Mouse (Mus musculus) heart, adult 2 months (tissue): Measurements from ENCODE around the gene Ccr7. TPM values are rescaled to one million over a fixed set of nuclear protein-coding genes. Genes with fewer than 3 reads are reported as not detected.
A peak's percentile ranks its signal among the peaks of the same experiment; 100 is the strongest.

Experiments used
- DNase-seq, 2 experiments: peaks; one replicate each; pipeline ENCODE4 v3.0.0; 2021
- H3K27ac ChIP-seq: fragments of 200-600 bp; 2 replicates; pipeline ENCODE4 v1.8.1; 2022
- H3K27me3 ChIP-seq: fragments of 200-500 bp; 2 replicates; pipeline ENCODE4 v1.6.1; 2012; ENCODE audit warnings: mild to moderate bottlenecking, low read length, inconsistent platforms, mixed read lengths; ENCODE audit not compliant: control insufficient read depth, insufficient read depth
- H3K36me3 ChIP-seq: fragments of 200-500 bp; 2 replicates; pipeline ENCODE4 v1.6.1; 2012; ENCODE audit warnings: low read length, inconsistent platforms; ENCODE audit not compliant: control insufficient read depth, insufficient read depth
- H3K4me1 ChIP-seq: fragments of 200-500 bp; 2 replicates; pipeline ENCODE4 v1.6.1; 2011; ENCODE audit warnings: low read length; ENCODE audit not compliant: control insufficient read depth, insufficient read depth
- H3K4me3 ChIP-seq: fragments of 200-600 bp; 2 replicates; pipeline ENCODE4 v1.8.1; 2022
- H3K79me2 ChIP-seq: fragments of 200-500 bp; replicated peaks from 2 replicates; pipeline ENCODE4 v1.6.1; 2012; ENCODE audit warnings: mild to moderate bottlenecking, inconsistent platforms, low read length, moderate library complexity, mixed read lengths; ENCODE audit not compliant: control insufficient read depth, insufficient read depth
- H3K9ac ChIP-seq: fragments of 200-500 bp; 2 replicates; pipeline ENCODE4 v1.6.1; 2012; ENCODE audit warnings: low read depth, mild to moderate bottlenecking, control low read depth, inconsistent platforms, low read length, mixed read lengths
- CTCF ChIP-seq: fragments of 200-600 bp; IDR thresholded peaks from 2 replicates; pipeline ENCODE4 v1.8.1; 2022; ENCODE audit warnings: antibody characterized with exemption, mild to moderate bottlenecking, moderate library complexity
- EP300 ChIP-seq: fragments of 200-500 bp; IDR thresholded peaks from 2 replicates; pipeline ENCODE4 v1.6.1; 2011; ENCODE audit warnings: low read depth, low read length, control low read depth; ENCODE audit not compliant: insufficient read depth
- POLR2A ChIP-seq: fragments of 200-500 bp; IDR thresholded peaks from 2 replicates; pipeline ENCODE4 v1.6.1; 2011; ENCODE audit warnings: mild to moderate bottlenecking, low read depth, low read length, control low read depth; ENCODE audit not compliant: insufficient read depth
- WGBS: fragments of 180-500 bp; shearing (Covaris S2); methylation state at CpG from one replicate; pipeline ENCODE4 v1.1.7; 2018; 5-methylcytosine and 5-hydroxymethylcytosine counted together
- intact Hi-C: fragments of 180-260 bp; cut with DNase I; formaldehyde crosslinking; loops from one replicate; pipeline ENCODE4 v1.15.1; 2025
- polyA plus RNA-seq: library from polyadenylated mRNA; depleted of rRNA; stranded (reverse); fragments of >200 nt; gene quantifications from 2 replicates; pipeline ENCODE4 v1.2.3, GENCODE M21; 2012
- total RNA-seq, 2 experiments: library from RNA; stranded (reverse); gene quantifications; 2 replicates each; pipeline ENCODE4 v1.2.3; 2021

The Ccr7 gene
- total and polyA plus RNA-seq, 3 experiments, result 0.29 to 2.7 (median 0.59) TPM

DNA sequence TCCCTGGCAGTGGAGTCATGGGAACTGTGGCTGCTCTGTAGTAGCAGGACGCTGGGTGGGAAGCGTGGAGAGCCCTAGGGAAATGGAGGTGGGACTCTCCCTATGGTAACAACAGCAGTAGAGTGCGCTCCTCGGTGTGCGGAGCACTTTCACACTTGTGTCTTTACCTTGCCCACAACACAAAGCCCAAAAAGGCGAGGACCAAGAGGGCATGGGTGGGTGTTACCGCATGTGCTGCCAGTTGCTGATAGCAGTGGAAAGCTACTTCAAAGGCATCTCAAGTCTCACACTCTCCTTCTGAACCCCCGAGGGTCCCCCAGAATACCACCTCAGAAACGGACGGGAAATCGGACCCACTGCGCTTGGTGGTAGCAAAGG is 23.4 kb downstream of the Ccr7 start:
- Histone ChIP-seq H3K79me2 (no peaks in the 10 kb centered on the region), H3K36me3 (no peaks in the 10 kb centered on the region), H3K4me3 (no peak overlapping the region), H3K4me1 (peaks cover 10% of the 10 kb centered on the region), H3K27me3 (no peaks in the 10 kb centered on the region), H3K27ac (no peak overlapping the region), H3K9ac (no peak overlapping the region)
- intact Hi-C loops, result no loop called here
- no peak for DNase-seq
- TF ChIP-seq CTCF, result no peak
- no peak for TF ChIP-seq EP300
- TF ChIP-seq POLR2A, result no peak
- 41% methylated on average over 12 of the region's 12 CpGs for WGBS

DNA sequence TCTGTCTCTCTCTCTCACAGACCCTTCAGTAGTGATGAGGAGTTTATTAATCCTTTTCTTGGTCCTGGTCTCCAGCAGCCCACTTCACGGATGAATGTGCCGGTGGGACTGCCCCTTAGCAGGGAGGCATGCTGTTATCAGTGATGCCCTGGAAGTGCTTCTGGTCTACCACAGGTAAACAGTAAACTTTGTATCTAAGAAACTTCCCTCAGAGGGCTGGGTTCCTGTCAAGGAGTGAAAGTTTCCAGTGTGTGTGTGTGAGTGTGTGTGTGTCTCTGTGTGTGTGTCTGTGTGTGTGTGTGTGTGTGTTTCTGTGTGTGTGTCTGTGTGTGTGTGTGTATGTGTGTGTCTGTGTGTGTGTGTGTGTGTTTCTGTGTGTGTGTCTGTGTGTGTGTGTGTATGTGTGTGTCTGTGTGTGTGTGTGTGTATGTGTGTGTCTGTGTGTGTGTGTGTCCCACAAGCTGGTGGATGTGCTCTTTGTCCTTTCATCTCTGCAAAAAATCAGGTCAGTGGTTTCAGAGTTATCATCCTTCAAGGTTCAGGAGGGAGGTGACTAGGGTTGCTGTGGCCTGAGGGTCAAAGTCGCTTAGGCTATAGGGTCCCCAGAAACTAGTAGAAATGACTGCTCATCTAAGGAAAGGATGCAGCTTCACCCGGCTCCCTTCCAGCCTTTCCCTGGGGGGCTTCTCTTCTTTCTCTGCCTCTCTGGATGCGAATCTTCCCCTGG is 24.0 kb downstream of the Ccr7 start:
- H3K36me3 ChIP-seq, result no peaks in the 10 kb centered on the region

DNA sequence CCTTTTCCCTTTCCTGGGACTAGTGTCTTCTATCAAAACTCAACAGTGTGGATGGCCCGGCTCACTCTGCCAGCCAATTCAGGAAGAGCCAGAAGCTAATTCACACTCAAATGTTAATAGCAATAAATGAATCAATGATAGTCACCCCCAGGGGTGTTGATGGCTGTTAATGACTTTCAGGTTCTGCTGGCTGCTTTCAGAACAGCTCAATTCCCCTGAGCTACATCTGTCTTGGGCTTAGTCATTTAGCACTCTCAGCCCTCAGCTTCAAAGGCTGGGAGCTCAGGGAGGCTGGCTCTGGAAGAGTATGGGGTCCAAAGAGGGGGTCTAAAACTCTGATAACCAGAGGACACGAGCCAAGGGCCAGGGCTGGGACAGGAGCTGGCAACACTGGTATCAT is 25.6 kb downstream of the Ccr7 start:
- Histone ChIP-seq H3K36me3 (no peaks in the 10 kb centered on the region), H3K79me2 (no peaks in the 10 kb centered on the region), H3K9ac (no peak overlapping the region), H3K4me1 (peaks cover 12% of the 10 kb centered on the region), H3K27ac (no peak overlapping the region), H3K4me3 (no peak overlapping the region), H3K27me3 (no peaks in the 10 kb centered on the region)
- TF ChIP-seq EP300 (no peak), POLR2A (no peak), CTCF (no peak)
- intact Hi-C loops, result loop anchor here (2.0 kb wide), 1 partner anchor 18 kb away; no protein-coding TSS in a partner anchor
- no peak for DNase-seq
- WGBS, result 52% methylated on average over 2 of the region's 2 CpGs

More for the DNA sequence above, 24.0 kb downstream of the Ccr7 start:
- H3K27me3 ChIP-seq, result no peaks in the 10 kb centered on the region
- H3K79me2 ChIP-seq, result no peaks in the 10 kb centered on the region
- no peak overlapping the region for H3K4me3 ChIP-seq
- H3K27ac ChIP-seq, result no peak overlapping the region
- intact Hi-C loops, result no loop called here
- no peak overlapping the region for H3K9ac ChIP-seq
- 63% methylated on average over 5 of the region's 5 CpGs for WGBS
- peaks cover 12% of the 10 kb centered on the region for H3K4me1 ChIP-seq
- no peak for DNase-seq
- TF ChIP-seq POLR2A, result no peak
- TF ChIP-seq EP300, result no peak
- no peak for TF ChIP-seq CTCF

DNA sequence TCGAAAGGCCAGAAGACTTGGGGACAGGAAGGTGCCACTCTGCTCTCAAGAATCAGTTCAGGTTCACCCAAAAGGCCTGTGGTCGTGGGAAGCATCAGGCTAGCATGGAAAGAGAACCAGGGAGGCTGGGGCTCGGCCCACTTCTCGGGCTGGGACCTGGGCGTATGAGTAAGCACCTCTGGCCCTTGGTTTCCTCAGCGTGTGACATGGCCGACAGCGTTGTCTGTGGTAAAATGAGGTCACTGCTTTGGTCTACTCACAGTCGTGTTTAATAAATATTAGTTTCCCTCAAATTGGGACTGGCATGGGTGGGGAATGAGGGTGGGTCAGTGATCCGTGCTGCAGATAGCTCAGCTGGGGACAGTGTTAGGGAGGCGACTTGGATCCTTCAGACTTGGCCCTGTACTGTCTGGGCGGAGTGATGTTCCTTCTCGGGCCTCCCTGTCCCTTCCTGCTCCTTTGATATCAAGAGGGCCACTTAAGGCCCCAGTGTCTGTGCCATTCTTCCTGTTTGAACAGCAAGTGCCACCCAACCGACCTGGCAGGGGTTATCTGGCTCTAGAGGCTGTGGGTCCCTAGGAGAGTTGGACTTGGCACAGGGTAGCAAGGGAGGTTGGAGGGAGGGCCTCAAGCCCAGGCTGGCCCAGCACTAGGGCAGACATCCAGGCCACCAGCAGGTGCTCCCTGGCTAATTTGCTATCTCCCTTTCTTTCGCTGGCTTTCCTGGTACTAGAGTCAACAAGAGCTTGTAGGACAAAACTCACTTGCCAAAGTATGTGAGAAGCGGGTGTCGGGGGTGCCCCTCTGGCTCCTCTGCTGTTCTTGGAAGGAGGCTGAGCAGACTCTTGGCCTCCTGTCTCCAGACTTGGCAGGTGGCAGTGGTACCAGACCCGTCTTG is 26.8 kb downstream of the Ccr7 start:
- intact Hi-C loops, result loop anchor here (2.0 kb wide), 1 partner anchor 19 kb away; no protein-coding TSS in a partner anchor
- TF ChIP-seq CTCF, result no peak
- no peak for TF ChIP-seq POLR2A
- TF ChIP-seq EP300, result no peak
- Histone ChIP-seq H3K4me3 (no peak overlapping the region), H3K9ac (no peak overlapping the region), H3K27me3 (no peaks in the 10 kb centered on the region), H3K27ac (peak overlapping the region; percentile 62), H3K4me1 (peaks cover 12% of the 10 kb centered on the region), H3K79me2 (no peaks in the 10 kb centered on the region), H3K36me3 (no peaks in the 10 kb centered on the region)
- 64% methylated on average over 18 of the region's 18 CpGs for WGBS
- no peak for DNase-seq

DNA sequence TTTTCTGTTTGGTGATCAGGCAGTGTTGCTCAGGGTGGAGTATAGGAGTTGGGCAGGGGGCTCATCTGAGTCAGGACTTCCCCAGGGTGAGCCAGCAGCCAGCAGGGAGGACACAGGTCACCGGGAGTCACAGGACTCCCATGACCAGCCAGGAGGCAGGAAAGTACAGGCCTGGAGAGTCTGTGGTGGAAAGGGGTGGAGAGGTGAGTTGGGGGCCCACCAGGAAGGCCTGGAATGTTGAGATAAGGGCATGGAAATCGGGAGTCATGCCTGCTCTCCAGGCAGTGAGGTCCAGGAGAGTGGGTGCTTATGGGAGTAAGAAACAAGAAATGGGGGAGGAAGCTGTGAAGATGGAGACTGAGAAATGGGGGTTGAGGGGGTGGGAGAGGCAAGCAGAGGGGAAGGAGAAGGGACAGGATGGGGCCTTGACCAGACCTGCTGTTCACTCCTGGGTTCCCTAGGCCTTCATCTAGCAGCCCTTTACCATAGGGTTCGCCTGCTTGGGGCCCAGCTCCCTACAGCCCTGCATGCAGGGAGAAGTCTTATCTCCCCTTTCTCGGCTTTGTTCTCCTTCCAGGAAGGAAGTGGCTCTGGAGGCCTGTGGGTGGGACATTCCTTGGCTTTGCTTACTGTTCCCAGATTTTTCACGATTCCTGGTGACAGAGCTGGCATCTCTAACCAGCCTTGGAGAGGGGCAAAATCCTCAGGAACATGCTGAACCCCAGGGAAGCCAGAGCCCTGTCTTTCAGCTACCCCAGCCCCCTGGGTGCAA is 28.2 kb downstream of the Ccr7 start:
- peak overlapping the region; percentile 62 for H3K27ac ChIP-seq
- H3K27me3 ChIP-seq, result no peaks in the 10 kb centered on the region
- H3K4me1 ChIP-seq, result peaks cover 9% of the 10 kb centered on the region
- intact Hi-C loops, result loop anchor here (1.0 kb wide), 1 partner anchor 151 kb away; no protein-coding TSS in a partner anchor
- TF ChIP-seq POLR2A (no peak), EP300 (peak; percentile 58; the same call in 1 of the 2 replicates)
- no peaks in the 10 kb centered on the region for H3K79me2 ChIP-seq
- DNase-seq, result no peak
- H3K9ac ChIP-seq, result no peak overlapping the region
- WGBS, result 26% methylated on average over 5 of the region's 5 CpGs
- no peak overlapping the region for H3K4me3 ChIP-seq
- no peaks in the 10 kb centered on the region for H3K36me3 ChIP-seq

DNA sequence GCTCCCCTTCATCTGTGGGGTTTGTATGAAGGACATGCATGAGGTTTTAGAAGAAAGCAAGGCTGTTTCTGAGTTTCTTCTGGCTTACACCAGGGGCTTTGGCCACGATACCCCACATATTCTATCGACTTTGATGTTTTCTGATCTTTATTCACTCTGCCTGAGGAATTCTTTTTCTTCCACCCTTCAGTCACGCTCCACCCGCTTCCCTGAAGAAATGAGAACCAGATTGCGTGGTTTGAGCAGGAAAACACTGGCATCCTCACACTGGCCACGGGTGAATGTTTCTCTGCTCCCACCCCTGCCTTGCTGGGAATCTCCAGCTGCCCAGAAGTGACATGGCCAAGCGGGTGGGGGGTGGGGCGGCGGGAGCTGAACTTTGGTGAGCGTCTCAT is 30.2 kb downstream of the Ccr7 start:
- H3K79me2 ChIP-seq, result no peaks in the 10 kb centered on the region
- H3K4me1 ChIP-seq, result peaks cover 14% of the 10 kb centered on the region
- intact Hi-C loops, result loop anchor here (1.0 to 5.0 kb wide), 3 partner anchors 57 to 202 kb away; no protein-coding TSS in a partner anchor
- H3K36me3 ChIP-seq, result no peaks in the 10 kb centered on the region
- no peak overlapping the region for H3K4me3 ChIP-seq
- H3K27ac ChIP-seq, result no peak overlapping the region
- no peak for DNase-seq
- TF ChIP-seq CTCF (no peak), POLR2A (no peak), EP300 (no peak)
- no peaks in the 10 kb centered on the region for H3K27me3 ChIP-seq
- no peak overlapping the region for H3K9ac ChIP-seq
- 69% methylated on average over 10 of the region's 10 CpGs for WGBS
